Mouse (Mus musculus): ENCODE measurements at regions not wholly inside any gene's neighbourhood (a gene's known extent, or its start where the extent isn't known, plus 50 kb on each side); places are given as distances from the start of the nearest gene placed in this dataset.

- CTCF ChIA-PET, result no interaction called here
These were observed 67.9 kb upstream of the Gm6993 start for GRCm38 (mm10) chr12:31172451-31173318.

DNA sequence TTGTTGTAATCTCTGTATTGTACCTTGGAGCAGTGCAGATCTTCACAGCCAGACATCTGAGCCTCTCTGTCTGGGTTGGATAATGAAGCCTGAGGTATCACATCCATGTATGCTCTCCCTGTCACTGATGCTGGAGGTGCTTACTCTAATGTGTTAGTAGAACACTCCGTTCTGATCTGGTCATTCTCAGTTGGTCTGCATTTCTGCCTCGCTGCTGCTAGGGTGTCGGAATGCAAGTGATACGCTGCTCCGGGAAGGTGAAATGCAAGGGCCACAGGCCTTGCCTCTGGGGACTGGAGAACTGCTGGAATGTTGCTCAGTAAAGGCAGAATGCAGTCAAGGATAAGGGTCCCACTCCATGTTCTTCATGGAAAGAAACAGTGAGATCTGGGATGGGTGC is 67.1 kb upstream of the Gm6993 start:
- CTCF ChIA-PET, result no interaction called here

DNA sequence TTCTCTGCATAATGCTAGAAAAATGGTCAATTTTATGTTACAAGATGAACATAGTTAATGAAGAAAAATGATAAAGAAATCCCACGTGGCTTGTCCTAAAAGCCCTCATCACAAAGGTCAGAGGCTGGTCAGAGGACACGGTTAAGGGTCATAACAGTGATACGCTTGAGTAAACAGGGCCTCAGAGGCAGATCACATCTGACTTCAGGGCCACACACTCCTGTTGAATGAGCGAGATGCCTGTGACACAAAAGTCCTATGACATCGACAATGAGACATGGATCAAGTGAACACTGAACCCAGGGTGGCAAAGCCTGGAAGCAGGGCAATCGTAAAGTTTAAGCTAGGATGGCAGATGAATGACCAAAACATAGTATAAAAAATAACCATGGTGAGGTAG is 61.0 kb upstream of the Gm6993 start:
- CTCF ChIA-PET, result no interaction called here

- CTCF ChIA-PET, result no interaction called here
These were observed 56.9 kb upstream of the Gm6993 start for GRCm38 (mm10) chr12:31183632-31184031.

DNA sequence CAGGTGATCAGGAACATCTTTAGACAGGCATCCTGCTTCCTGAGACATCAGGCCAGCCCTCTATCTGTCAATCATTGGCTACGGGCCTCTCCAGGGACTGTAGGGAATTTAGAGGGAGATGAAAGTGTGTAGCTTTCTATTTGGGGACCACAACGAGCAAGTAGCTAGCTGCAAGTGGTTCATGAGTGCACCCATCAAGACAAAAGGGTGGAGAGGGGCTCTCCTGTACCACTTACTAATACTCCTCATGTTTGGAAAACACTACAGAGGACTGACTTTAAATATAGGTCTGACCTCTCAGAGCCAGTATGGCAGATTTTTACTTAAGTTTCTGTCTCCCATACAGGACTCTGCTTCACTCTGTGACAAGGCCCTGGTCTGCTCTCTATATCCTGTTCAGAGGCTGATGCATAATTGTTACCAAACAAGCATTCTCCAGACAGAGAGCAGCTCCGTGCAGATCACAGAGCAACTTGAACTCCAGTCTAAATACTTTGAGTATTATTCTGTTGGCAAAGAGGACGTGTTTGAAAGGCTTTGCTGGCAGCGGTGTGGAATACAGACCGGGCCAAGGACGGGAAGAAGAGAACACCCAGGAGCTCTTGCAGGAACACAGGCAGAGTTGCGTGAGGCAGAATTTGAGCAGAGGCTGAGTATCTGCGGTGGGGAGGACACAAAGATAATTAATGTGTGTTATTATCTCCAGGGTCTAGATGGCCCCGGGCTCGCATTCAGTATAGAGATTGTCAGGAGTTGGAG is 56.2 kb upstream of the Gm6993 start:
- CTCF ChIA-PET, result no interaction called here

DNA sequence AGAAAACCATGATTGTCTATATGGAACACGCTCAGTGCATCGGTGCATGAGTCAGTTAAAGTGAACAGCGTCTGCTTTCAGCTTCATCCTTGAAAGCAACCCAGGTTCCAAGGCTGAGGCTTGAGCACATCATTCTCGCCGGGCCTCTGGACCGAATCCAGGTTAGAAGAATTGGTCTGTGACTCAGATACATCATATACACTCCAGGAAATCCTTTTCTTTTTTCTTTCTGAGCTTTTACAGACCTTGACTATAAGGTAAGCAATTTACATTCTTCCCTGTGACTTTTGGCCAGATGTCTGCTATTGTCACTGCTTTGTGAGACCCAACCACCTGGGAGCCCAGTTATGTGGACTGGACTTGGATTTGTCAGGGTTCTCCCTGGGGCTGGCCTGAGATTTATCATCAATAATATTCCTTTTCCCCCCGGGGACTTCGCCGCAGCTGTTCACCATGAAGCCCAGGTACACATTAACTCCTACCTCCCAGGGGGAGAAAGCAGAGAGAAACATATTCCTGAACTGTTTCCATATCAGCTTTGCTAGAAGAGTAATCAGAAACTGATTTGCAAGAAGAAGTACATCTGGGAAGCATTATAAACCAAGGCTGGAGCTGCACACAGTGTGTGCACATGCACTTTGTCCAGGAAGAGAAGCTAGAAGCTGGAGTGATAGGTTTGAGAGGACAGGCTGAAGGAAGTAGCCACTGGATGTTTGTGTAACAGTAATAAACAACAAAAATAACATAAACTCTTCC is 55.2 kb upstream of the Gm6993 start:
- CTCF ChIA-PET, result no interaction called here

- CTCF ChIA-PET, result no interaction called here
These were observed 54.4 kb upstream of the Gm6993 start for GRCm38 (mm10) chr12:31185933-31186845.

DNA sequence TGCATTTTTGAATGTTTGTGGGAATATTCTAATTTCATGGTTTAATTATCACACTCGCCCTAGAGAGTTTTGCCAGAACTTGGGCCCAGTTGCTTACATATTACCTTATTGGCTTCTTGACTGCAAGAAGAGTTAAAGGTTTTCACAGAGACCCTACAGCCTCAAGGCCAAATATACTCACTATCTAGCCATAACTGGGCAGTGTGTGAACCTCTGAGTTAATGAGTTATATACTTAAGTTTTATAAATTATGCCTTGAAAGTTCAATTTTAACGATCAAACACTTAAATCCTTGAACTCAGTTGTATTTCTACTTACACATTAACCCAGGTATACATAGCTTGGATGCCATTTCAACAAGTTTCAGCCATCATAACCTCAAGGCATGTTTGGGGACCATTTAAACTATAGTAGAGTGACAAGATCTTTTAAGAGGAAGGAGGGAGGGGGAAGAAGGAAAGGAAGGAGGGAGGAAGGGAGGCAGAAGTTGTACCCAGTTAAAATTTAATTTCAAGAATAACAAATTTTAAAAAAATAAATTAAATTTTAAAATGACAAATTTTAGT is 52.5 kb upstream of the Gm6993 start:
- CTCF ChIA-PET, result no interaction called here

DNA sequence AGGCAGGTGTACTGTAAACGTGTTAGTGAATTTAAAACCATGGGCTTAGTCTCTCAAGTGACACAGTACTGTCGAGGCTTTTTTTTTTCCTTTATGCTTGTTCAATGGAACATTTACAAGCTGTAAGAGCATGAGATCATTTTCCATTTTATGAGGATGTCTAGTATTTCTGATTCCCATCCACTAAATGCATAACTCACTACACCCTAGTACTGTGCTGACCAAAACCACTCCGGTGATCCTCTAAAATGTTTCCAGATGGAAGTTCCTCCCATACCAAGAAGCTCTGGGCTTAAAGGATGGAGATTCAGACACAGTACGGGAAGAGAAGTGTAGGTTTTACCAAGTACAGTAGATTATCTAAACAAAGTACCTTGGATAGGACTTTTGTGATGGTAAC is 50.3 kb upstream of the Gm6993 start:
- CTCF ChIA-PET, result no interaction called here

All from spleen, embryonic (tissue).